Mouse (Mus musculus) megakaryocyte, embryonic 14.5 days (primary cell): ENCODE data around the gene Slc30a4. TPM values are rescaled to one million over a fixed set of nuclear protein-coding genes. Genes with fewer than 3 reads are reported as not detected.

Experiments used
- H3K27me3 ChIP-seq: replicated peaks from 2 replicates; pipeline ENCODE3; 2012; ENCODE audit warnings: inconsistent platforms
- H3K36me3 ChIP-seq: replicated peaks from 2 replicates; pipeline ENCODE3; 2012; ENCODE audit warnings: low read length, inconsistent platforms, mixed read lengths
- H3K4me1 ChIP-seq: 2 replicates; pipeline ENCODE4 v1.6.1; 2012; ENCODE audit warnings: inconsistent platforms
- H3K4me3 ChIP-seq: replicated peaks from 2 replicates; pipeline ENCODE3; 2012; ENCODE audit warnings: moderate library complexity, mild to moderate bottlenecking, inconsistent platforms
- H3K9me3 ChIP-seq: 2 replicates; pipeline ENCODE4 v1.6.1; 2012; ENCODE audit warnings: inconsistent platforms
- FLI1 ChIP-seq: IDR thresholded peaks from 2 replicates; pipeline ENCODE4 v1.6.1; 2012; ENCODE audit warnings: low read length, inconsistent platforms, mixed read lengths
- GATA1 ChIP-seq: IDR thresholded peaks from 3 replicates; pipeline ENCODE4 v1.6.1; 2012; ENCODE audit warnings: mixed read lengths, low read length, inconsistent platforms, borderline replicate concordance
- polyA plus RNA-seq: library from polyadenylated mRNA; stranded (reverse); fragments of >175 nt; gene quantifications from 2 replicates; pipeline ENCODE4 v1.2.3, GENCODE M21; 2012; ENCODE audit warnings: low replicate concordance; ENCODE audit not compliant: insufficient read depth

Slc30a4 gene
- polyA plus RNA-seq, 1 experiment = not detected

GRCm38 (mm10) chr2:122657707-122658524 is 44.5 kb downstream of the Slc30a4 start:
- peaks cover 4% of the 10 kb centered on the region; the same call in 1 of the 2 replicates for H3K4me1 ChIP-seq
- no peaks in the 10 kb centered on the region for H3K36me3 ChIP-seq
- H3K9me3 ChIP-seq = peaks cover 14% of the 10 kb centered on the region
- peaks cover 1% of the 10 kb centered on the region for H3K27me3 ChIP-seq
- TF ChIP-seq FLI1 (no peak), GATA1 (no peak)
- H3K4me3 ChIP-seq = no peak overlapping the region

DNA sequence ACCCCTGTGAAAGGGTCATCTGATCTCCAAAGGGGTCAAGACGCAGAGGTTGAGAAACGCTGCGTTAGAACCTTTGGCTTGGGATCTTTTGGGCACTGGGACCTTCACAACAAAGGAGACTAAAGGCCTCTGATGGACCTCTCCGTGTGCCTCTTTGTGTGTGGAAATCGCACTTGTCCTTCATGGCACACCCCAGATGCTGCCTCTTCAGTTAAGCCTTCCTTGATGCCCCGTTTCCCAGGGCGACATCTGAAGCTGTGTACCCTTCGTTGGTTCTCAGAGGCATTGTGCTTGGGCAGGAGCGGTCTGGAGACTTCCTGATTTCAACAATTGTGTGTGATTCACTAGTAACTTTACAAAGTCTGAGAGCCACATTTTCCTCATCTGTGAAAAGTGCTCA is 45.7 kb downstream of the Slc30a4 start:
- Histone ChIP-seq H3K36me3 (no peaks in the 10 kb centered on the region), H3K9me3 (peaks cover 14% of the 10 kb centered on the region), H3K27me3 (peaks cover 2% of the 10 kb centered on the region), H3K4me1 (peaks cover 16% of the 10 kb centered on the region), H3K4me3 (no peak overlapping the region)
- TF ChIP-seq GATA1 = no peak
- no peak for TF ChIP-seq FLI1

GRCm38 (mm10) chr2:122656052-122656451 is 46.4 kb downstream of the Slc30a4 start:
- Histone ChIP-seq H3K27me3 (peaks cover 7% of the 10 kb centered on the region), H3K9me3 (peaks cover 14% of the 10 kb centered on the region), H3K4me1 (peaks cover 20% of the 10 kb centered on the region), H3K4me3 (no peak overlapping the region), H3K36me3 (no peaks in the 10 kb centered on the region)
- TF ChIP-seq FLI1 (no peak), GATA1 (no peak)

GRCm38 (mm10) chr2:122652096-122653084 is 50.1 kb downstream of the Slc30a4 start:
- TF ChIP-seq FLI1 = no peak
- no peak for TF ChIP-seq GATA1
- Histone ChIP-seq H3K27me3 (peaks cover 9% of the 10 kb centered on the region), H3K36me3 (no peaks in the 10 kb centered on the region), H3K4me1 (peaks cover 20% of the 10 kb centered on the region), H3K9me3 (peaks cover 14% of the 10 kb centered on the region), H3K4me3 (peak overlapping the region; percentile 88)

DNA sequence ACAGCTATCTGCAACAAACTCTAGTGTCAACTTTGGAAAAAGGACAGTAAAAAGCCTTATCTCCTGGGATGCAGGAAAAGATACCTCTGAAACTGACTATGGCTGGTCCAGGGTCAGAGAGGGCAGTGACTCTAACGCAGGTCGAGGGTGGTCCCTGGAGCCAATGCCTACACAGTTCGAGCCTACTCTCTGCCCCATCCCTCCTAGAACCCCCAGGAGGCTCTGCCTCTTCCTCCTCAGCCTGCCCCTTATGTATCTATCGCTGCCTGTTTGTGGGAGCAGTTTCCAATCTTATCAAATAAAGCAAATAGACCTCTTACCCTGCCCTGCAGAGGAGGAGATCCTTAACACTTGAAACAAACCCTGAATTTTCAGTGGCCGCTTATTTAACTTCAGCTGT is 63.8 kb downstream of the Slc30a4 start:
- Histone ChIP-seq H3K4me1 (peaks cover 5% of the 10 kb centered on the region), H3K36me3 (peaks cover 7% of the 10 kb centered on the region), H3K9me3 (no peaks in the 10 kb centered on the region), H3K4me3 (no peak overlapping the region), H3K27me3 (peaks cover 23% of the 10 kb centered on the region)
- TF ChIP-seq GATA1 = no peak

GRCm38 (mm10) chr2:122638029-122638428 is 64.4 kb downstream of the Slc30a4 start:
- TF ChIP-seq GATA1 (no peak), FLI1 (no peak)
- Histone ChIP-seq H3K36me3 (peaks cover 13% of the 10 kb centered on the region), H3K9me3 (no peaks in the 10 kb centered on the region), H3K4me1 (peaks cover 5% of the 10 kb centered on the region), H3K4me3 (peak overlapping the region; percentile 87), H3K27me3 (peaks cover 23% of the 10 kb centered on the region)

DNA sequence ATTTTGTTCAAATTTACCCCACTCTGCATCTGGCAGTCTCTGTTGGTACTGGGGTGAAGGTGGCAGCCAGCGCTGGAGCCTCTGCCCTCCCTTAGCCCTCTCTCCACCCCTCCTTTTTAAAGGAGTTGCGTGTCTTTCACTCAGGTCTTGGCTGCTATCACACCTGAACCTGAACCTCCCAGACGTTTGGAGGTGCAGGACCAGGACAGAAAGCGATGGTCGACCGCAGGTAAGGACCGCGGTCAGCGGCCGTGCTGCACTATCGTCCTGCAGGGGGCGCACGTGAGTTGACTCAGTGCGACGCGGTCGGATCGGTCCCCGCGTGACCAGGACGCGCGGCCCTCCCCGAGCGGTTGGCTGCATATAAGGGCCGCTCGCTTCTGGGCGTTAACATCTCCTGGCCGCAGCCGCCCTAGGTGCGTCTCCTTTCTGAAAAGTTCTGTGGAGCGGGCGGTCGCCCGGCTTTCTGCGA is 64.9 kb downstream of the Slc30a4 start:
- TF ChIP-seq FLI1 (no peak), GATA1 (no peak)
- Histone ChIP-seq H3K9me3 (no peaks in the 10 kb centered on the region), H3K36me3 (peaks cover 17% of the 10 kb centered on the region), H3K4me3 (peak overlapping the region; percentile 87), H3K4me1 (peaks cover 5% of the 10 kb centered on the region), H3K27me3 (peaks cover 23% of the 10 kb centered on the region)

DNA sequence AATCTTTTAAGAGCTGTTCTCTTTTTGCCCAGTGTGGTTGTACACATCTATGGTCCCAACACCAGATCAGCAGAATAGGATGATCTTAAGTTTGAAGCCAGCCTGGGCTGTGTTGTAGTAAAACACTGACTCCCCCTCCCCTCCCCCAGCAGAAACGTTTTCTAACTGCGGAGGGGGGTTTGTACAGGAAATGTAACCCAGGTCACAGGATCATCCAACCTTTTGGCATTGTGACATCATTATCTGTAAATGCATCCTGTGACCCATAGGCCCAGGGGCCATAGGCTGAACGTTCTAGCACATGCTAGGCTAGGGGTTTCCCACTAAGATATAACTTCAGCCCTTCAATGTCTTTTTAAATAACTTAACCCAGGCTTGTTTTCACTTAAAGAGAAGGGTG is 65.8 kb downstream of the Slc30a4 start, which contains the start of gene AA467197:
Gene AA467197, plus strand, starts transcription at position 301 of the 400 bp plus-strand sequence.
- peaks cover 6% of the 10 kb centered on the region for H3K4me1 ChIP-seq
- H3K27me3 ChIP-seq = peaks cover 23% of the 10 kb centered on the region
- peak within 1 kb of the TSS; percentile 87 for H3K4me3 ChIP-seq
- H3K36me3 ChIP-seq = peaks cover 21% of the 10 kb centered on the region
- no peak for TF ChIP-seq FLI1
- H3K9me3 ChIP-seq = no peaks in the 10 kb centered on the region

Other genes starting within 250 kb of the Slc30a4 start
- gene Gm14085, start 217.7 kb downstream of the Slc30a4 start, polyA plus RNA-seq = not detected in 2 replicates
- 1.6 and 5.0 TPM in 2 replicates for gene Gatm, start 91.4 kb downstream of the Slc30a4 start, polyA plus RNA-seq
- not detected in 2 replicates for gene AA467197, start 65.7 kb downstream of the Slc30a4 start, polyA plus RNA-seq
- gene Bloc1s6, start 35.8 kb upstream of the Slc30a4 start, polyA plus RNA-seq = 0.81 and 3.9 TPM in 2 replicates
- 5.7 TPM in 1 of 2 replicates, not detected in the other for gene Sqor, start 62.6 kb upstream of the Slc30a4 start, polyA plus RNA-seq